Mouse (Mus musculus): ENCODE results near the gene Sash1.
A peak's percentile ranks its signal among the peaks of the same experiment; 100 is the strongest.

The Sash1 gene

DNA sequence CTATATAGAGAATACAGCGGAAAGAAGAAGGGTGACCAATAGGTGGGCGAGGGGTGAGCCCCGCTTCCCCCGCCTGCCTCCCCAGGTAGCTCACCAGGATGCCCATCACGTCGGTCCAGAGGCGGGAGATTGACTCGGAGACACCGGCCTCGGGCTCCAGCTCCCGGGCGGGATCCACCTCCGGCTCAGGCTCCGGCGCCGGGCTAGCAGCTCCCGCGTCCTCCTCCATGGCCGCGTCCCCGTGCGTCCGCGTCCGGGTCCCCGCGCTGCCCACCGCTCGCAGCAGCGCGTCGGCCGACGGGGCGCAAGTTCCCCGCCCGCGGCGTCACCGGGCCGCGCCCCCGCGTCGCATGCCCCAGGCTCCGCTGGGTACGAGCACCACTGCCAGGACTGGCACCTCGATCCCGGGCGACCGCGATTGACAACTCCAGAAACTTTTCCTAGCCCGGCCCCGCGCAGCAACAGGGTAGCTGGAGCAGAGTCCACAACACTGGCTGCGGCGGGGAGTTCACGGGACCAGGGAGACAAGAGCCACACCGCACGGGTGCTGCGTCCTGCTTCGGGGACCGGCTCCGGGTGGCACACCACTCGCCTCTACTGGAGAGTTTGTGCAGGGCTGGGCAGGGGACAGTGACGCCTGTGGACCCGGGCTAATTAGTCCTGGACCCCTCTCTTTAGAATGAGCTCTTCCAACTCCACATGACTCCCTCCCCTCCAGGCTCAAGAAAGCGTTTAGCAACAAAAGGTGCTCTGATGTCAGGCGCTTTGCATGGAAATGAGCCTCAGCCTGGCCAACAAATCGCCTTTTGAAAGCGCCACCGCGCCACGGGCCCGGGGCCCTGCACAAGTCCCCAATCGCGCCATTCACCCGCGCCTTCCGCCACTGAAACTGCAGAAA is at the start of gene Sash1:
Gene Sash1 (minus strand): TSS at position 441 of the 898 bp plus-strand sequence.
- DNase-seq (ENCODE audit: low read depth): peak; percentile 2

DNA sequence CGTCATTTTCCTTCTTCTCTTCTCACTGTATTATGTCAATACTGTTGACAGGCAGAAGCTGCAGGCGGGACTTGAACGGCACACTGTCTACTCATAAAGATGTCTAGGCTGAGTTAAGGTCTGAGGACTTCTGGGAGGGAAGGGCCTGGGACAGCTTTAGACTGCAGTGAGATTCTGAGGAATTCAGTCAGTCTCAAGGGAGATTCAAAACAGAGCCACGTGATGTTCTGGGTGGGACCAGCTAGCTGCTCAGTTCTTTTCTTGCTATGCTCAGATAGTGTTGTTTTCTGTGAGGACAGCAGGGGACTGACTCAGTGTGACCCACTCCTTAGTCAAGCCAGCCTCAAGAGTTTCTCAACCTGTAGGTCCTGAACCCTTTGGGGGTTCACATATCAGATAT is 49.7 kb upstream of the Sash1 start:
- DNase-seq (ENCODE audit: low read depth): no peak

DNA sequence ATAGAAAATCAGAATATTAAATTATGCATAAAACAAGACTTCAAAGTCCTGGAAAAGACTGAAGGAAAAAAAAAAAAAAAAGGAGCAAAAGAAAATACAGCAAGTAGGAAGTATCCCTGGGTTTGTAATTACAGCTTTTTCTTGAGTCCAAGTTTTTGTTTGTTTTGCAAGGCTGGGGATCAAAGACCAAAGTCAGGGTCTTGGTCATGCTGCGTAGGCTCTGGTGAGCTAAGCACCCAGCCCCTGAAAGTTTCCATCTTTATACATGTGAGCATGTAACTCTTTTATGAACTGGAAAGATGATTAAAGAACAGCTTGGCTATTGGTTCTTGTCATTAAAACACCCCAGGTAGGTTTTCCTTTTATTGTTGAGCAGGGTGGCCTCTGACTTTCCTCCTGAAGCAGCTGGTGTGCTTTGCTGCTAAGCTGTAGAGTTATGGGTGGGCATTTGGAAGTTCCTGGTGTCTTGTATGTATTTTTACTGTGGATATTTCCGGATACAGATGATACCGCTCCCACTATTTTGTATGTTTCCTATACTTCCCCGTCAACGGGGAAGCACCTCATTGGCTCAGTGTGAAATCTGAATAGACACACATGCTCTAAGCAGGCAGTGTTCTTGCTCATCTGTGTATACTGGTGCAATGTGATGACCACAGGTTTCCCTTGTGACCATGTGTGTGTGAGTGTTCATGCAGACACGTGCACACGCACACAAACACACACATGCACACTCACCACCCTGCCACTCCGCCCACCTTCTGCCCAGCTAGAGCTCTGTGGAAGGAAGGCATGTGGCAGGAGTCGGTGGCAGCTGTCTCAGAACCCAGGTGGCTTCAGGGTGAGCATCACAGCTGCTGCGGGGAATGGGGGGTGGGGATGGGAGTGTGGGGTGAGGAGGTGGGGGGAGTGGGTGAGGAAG is 47.8 kb upstream of the Sash1 start:
- no peak for DNase-seq (ENCODE audit: low read depth)

DNA sequence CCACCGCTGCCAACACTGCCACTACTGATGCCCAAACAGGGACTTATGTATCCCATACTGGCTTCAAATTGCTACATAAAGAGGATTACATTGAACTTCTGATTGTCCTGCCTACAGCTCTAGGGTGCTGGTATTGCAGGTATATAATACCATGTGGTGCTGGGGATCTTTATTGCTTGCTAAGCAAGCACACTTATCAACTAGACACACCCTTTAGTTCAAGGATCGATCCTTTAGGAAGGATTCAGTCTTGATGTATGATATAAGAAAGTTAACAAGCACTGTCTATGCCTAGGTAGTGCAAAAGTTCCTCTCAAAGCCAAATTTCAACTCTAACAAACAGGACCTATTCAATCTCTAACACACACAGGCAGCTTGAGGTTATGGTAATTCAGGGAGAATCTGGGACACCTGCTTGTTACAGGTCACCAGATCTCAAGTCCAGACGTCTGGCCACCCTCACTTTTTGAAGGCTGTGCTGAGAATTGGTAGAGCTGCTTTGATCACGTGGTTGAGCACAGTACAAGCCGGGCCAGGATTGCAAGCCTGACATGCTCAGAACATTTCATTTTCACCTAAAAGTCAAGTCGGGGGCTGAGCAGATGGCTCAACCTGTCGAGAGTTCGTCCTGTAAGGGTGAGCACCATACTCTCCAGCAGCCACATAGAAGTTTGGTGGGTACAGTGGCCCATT is 45.8 kb upstream of the Sash1 start:
- no peak for DNase-seq (ENCODE audit: low read depth)

DNA sequence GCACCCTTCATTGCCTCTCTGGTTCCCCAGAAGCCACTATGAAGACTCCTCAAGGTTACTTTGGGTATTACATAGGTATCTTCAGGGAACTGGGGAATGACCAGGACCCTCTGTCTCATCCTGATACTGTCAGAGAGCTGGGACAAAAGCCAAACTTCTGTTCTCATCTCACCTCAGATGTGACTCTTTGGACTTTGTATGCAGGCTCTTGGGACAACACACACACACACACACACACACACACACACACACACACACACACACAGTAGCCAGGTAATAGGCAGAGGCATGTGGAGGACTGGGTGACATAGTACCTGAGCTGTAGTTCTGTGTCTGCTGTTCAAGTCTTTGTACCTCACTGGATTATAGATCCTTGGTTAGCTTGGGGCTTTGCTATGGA is 44.8 kb upstream of the Sash1 start:
- DNase-seq (ENCODE audit: low read depth): no peak

DNA sequence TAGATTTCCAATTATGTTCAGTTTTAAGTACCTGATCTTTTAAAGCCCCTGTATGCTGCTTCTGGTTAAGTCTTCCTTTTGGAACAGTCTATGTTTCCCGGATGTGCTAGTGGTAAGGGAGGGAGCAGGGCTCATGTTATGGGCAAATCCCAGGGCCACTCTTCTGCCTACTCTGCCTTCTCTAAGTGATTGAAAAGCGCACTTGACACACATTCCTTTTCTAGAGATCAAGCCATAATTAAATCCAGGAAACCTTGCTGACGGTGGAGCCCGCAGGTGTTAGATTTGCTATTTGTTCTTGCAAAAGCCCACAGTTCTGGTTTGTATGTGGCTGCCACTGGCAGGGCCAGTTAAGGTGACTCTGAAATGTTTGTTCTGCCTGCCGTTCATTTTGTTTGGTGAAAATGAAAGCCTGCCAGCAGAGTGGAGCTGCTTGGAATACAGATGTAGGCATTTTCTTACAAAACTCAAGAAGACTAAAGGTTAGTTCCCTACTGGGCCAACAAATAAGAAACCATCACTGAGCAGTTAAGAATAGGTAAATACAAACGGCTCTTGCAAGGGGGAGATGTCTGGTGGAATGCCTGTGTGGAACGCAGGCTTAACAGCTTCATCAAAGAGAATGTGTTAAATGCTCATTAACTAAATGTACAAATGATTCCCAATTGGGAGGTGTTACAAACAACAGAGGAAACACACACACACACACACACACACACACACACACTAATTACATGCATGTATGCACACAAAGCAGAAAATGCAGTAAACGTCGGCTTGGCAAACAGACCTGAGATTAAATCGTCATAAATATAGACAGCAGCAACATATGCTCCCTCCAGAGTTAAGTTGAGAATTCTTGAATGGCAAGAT is 43.1 kb upstream of the Sash1 start:
- no peak for DNase-seq (ENCODE audit: low read depth)

DNA sequence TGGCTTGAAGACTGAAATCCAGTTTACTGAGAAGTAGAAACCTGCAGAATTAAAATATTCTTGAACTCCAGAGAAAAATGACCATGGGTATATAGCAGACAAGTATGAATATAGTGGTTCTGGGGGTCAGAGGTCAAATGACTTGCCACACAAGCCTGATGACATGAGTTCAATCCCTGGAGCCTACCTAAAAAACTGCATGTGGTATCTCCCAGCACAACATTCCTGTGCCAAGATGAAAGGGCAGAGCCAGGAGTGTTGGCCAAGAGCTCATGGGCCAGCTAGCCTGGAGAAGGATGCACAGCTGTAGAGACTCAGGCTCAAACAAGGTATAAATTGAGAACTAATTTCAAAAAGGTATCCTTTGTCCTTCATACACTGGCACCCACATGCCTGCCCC is 42.4 kb upstream of the Sash1 start:
- no peak for DNase-seq (ENCODE audit: low read depth)

DNA sequence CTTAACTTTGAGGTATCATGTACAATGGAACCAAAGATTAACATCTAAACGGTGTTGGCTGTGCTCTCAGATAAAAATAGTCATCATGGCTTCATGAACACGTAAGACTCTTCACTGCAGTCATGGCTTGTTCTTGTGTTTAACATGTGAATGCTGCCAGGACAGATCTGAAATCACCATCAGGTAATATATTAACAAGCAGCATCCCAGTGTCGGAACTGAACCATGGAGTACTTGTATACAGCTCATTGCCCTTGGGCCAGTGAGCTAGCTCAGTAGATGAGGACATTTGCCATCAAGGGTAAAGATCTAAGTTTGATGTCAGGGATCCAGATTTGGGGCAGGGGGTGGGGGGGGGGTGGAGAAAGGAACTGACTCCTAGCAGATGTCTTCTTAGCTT is 41.0 kb upstream of the Sash1 start:
- DNase-seq (ENCODE audit: low read depth): no peak

DNA sequence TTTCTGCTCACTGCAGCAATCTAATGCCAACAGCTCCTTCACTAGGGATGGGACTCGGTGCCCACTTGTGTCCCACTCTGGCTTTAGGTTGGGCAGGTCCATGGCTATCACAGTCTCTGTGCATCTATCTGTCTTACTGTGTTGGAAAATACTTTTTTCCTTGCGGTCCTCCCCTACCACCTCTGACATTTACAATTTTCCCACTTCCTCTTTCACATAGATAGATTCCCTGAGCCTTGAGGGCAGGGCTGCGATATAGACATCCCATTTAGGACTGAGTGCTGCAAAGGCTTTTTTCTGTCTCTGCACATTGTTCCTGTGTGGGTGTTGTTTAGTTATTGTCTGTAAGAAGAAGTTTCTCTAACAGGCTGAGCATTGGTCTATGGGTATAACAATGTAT is 40.4 kb upstream of the Sash1 start:
- no peak for DNase-seq (ENCODE audit: low read depth)

DNA sequence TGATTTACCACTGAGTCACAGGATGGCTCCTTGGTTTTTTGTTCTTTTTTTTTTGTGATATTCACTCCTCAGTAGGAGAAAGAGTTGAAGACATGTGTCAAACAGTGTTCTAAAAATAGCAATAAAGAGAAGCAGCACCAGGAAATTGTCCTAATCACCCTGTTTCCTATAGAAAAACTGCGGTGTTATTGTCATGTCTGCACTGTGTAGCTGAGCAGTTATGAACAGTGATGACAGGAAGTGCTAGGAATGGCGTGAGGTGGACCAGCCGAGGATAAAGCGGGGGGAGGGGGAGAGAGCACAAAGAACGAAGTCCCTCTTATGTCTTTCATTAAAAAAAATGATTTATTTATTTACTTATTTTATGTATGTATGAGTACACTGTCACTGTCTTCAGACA is 39.4 kb upstream of the Sash1 start:
- no peak for DNase-seq (ENCODE audit: low read depth)

DNA sequence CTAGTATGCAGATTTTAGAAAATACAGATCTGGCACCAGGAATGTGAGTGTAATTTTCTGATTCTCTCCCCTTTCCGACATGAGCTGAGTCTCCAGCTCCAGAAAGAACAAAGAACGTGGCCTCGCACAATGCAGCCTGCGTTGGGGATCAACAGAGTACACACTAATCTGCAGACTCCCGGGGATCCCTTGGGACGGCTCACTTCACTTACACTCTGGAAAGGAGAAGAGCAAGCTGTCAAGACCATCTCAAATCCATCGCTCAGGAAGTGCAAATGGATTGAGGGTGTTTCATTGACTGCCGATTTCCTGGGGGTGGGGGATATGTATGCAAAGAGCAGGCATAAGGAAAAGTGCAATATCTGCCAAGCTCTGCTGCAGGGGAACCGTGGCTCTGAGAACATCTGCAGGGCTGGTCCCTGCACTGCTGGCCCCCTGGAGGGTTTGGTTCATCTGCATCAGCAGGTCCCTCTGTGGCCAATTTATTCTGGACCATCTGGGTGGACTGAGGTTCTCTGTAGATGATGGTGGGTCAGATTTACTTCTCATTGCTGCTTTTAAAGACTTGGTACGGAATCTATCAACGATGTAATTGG is 35.3 kb upstream of the Sash1 start:
- DNase-seq (ENCODE audit: low read depth): no peak

DNA sequence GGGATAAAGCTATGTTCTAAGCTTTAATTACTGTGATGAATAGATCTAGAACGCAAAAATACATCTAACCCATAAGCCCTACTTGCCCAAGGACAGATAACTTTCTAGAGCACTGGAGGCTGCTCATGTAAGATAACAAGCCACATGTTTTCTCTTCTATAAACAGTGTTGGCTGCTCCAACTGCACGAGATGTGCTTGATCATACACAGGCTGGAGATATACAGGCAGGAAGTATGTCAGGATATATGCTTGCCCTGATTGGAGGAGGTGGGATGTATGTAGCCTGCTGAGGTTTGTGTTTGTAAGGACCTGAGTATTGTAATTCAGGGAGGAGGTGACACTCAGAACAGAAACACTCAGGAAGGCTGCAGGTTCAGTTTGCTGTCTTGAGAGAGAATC is 31.9 kb upstream of the Sash1 start:
- no peak for DNase-seq (ENCODE audit: low read depth)

DNA sequence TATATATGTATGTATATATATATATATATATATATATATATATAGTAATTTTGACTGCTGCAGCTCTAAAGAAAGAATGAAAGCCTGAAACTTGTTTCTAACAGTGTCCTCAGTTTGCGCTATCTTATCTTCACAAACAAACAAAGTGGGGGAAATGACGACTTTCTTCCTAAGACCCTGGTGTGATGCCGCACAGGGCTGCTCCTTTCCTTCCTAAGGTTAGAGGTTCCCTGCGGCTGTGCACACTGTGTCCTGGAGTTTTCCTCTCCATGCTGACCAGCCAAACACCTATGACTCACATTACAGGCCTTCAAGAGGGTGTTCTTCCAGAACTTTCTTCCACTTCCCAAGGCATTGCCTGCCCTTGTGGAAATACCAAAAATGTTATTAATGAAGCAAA is 31.5 kb upstream of the Sash1 start:
- DNase-seq (ENCODE audit: low read depth): no peak

DNA sequence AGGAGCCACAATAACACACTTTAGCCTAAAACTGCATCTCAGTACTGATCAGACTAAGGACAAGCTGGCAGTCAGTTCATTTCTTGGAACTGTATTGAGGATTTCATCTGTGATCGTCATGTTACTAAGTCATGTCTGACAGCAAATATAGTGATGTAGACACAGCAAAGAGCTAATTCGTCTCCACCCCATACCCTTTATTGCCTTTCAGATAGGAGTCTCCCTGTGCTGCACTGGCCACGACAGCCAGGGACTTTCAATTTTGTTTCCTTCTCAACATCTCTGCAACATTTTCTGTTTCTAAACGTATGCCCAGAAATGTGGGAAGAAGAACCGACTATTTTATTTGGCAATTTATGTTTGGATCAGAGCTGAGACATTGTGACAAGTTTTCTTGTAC is 29.9 kb upstream of the Sash1 start:
- DNase-seq (ENCODE audit: low read depth): no peak

DNA sequence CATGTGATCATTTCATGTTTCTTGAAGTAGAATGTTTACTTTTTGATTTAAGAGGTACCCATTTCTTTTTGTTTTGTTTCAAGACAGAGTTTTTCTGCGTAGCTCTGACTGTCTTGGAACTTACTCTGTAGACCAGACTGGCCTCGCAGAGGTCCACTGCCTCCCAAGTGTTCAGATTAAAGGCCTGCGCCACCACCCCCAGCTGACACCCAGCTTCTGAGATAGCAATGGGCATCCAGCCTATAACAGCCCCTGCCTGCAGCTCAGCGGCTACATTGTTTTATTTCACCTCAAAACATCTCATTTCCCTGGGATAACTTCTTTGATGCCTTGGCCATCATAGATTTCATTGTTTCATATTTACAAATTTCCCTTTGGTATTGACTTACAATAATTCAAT is 28.0 kb upstream of the Sash1 start:
- no peak for DNase-seq (ENCODE audit: low read depth)

DNA sequence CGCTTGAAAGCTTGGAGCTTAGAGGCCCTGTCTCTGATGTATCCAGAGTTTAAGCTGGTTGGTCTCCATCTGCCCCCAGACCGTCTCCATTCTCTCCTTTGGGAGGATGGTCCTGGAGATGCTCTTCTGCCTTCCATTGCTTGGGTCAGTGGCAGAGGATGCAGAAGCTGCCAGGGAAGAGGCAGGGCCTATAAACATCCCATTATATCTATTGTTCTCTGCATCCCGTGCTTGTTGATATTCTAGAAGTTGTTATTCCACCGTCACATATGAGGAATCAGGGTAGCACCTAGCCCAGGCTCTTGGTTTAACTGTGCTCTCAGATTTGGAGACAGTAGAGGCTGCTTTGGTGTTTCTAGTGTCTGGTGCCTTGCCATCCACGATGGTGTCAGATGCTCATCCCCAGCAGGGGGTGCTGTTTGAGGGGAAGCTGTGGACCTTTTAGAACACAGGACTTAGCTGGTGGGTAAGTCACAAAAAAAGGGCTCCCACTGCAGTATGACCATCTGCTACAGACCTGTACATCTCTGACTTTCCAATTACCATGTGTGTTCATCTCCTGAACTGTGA is 26.9 kb upstream of the Sash1 start:
- peak; percentile 21 for DNase-seq (ENCODE audit: low read depth)

DNA sequence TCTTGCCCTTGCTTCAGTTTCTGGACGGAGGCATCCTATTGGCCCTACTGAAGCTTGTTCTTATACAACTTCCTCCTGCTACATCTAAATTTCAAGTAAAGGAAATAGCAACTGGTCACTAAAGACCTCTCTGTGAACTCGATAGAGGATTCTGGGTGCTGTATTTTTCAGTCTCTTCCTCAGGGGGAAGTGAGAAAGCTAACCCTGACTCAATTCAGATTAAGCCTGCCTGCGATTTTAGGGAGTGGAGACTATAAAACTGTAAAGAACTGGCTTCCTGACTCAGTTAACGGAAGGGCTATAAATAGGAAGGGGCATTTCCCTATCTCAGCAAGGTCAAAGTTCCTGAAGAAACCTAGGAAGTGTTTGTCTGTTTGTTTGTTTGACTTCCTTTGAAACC is 26.3 kb upstream of the Sash1 start:
- DNase-seq (ENCODE audit: low read depth): no peak

DNA sequence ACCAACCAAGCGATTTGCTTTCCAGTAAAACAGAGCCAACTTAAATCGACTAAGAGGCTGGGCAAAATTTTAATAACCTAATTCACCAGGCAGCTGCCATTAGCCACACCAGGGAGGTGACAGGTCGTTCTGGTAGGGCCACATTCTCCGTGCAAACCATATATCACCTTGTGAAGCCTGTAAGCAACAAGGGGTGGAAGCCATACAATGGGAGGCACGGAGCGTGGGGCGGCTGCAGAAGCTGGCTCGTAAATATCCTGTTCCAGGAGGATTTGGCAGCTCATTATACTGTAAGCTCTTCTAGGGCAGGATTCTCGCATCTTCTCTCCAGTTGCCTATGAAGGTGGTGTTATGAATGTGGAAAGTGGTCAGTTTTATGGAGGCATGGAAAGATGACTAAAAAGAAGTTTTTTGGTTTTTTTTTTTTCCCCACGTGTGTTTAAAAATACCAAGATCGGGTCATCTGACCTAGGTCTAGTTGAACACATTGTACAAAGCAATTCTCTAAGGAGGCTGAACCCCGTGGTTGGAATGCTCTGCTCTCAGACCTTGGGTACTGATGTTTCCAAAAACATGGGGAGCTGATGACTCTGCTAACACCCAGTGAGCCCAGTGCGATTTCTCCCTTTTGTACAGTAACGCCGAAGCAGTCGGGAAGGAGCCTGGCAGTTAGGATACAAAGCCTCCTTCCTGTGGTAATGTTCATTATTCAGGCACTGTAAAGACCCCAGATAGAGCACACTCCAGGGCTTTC is 24.5 kb upstream of the Sash1 start:
- no peak for DNase-seq (ENCODE audit: low read depth)

DNA sequence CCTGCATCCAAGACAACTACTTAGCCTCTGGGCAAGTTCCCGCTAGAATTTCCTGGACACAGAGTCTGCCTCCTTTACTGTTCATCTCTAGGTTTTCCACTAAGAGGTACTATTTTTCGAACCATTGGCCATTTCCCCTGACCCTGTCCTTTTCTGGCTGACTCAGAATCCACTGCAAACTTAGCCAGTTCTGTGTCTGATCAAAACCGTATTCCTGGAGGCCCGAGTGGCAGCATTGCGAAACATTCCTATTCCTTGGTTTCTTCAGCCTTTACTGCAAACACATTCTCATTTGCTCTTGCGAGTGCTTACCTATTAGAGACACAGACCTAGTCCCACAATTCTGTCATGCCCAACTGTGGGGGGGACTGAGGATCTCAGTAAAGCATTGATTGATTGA is 17.2 kb upstream of the Sash1 start:
- no peak for DNase-seq (ENCODE audit: low read depth)

DNA sequence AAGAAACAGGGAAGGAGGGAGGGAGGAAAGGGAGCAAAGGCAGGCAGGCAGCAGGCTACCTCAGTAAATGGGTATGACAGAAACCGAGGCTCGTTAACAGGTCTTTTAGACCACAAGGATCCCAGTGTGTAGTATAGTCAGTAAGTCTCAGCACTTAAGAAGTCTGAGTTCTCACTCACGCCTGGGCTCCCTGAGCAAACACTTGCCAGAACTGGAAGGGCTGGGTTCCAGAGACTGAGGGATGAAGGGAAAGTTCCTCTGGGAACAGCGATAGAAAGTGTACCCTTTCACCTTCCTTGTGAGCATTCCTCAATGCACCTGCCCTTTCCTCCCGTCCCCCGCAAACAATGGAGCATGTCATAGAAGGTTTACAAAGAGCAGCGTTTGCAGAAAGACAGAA is 16.5 kb upstream of the Sash1 start:
- no peak for DNase-seq (ENCODE audit: low read depth)

Data from induced T-regulatory cell, adult 2 months (primary cell).